Mouse (Mus musculus) heart, adult 9 months (tissue): Measurements from ENCODE around the gene Gm20772.
"Not testable (repeated sequence)": the region's sequence is repeated elsewhere in the genome, so short reads cannot be mapped to it uniquely, and the experiment has no call there.

ENCODE experiments used
- DNase-seq, 2 experiments: peaks; one replicate each; pipeline ENCODE4 v3.0.0; 2022; ENCODE audit warnings: low spot score in 2 of 2

Gene Gm20772

DNA sequence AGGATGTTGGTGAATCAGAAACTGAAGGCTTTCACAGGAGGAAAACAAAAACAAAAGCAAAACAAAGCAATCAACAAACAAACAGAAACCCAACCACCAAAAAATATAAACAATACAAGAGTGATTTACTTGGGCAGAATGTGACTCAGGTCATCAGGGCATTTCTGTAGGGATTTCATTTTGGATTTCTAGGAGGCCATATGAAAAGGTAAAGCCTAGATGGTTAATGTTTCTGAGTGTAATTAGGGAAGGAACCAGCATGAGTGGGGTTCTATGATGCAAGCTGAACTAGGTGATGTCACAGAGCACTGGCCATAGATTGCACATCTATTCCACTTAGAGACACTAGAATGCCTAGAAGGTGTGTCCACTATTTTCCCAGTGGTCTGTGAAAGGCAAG is at the start of gene Gm20772, which contains the start of gene Gm20831:
TSS of gene Gm20772 (plus strand) at position 301 of the 400 bp plus-strand sequence.
TSS of gene Gm20831 (plus strand) at position 301 of the 400 bp plus-strand sequence.
- not testable (repeated sequence) for DNase-seq

- DNase-seq = not testable (repeated sequence)
Measured at GRCm38 (mm10) chrY:17846166-17846565, 28.4 kb upstream of the Gm20772 start, which contains the start of gene Gm21904. Gene Gm21904 (minus strand): TSS chrY:17846266.
